Mouse (Mus musculus) adrenal gland, postnatal 10 days (tissue): Measurements from ENCODE around the gene Pou2f1. TPM values are rescaled to one million over a fixed set of nuclear protein-coding genes. Genes with fewer than 3 reads are reported as not detected.

Source experiments
- total RNA-seq, 2 experiments: library from RNA; stranded (reverse); gene quantifications; 2 replicates each; pipeline ENCODE4 v1.2.3; 2021

Pou2f1 gene
- total RNA-seq, 2 experiments from 2014 or later = 11.3 to 17.5 TPM

Other genes with a start within 250 kb of the Pou2f1 start
- 10 to 100 TPM; 51.2 TPM for gene Creg1, start 238.9 kb downstream of the Pou2f1 start, total RNA-seq
- gene Cd247, start 214.0 kb downstream of the Pou2f1 start, total RNA-seq = 1 to 10 TPM; 3.2 to 4.5 TPM
- gene Dusp27, start 125.2 kb upstream of the Pou2f1 start, total RNA-seq = 1 to 10 TPM; 2.0 to 7.0 TPM
- under 1 TPM in 1 of 2 experiments, not detected in 1; 0.18 TPM for gene Gpa33, start 127.6 kb upstream of the Pou2f1 start, total RNA-seq
- not detected for gene Mael, start 236.1 kb upstream of the Pou2f1 start, total RNA-seq